Comparison of ENCODE assay signal across 17 mouse cellular contexts in the genomic region with DNA sequence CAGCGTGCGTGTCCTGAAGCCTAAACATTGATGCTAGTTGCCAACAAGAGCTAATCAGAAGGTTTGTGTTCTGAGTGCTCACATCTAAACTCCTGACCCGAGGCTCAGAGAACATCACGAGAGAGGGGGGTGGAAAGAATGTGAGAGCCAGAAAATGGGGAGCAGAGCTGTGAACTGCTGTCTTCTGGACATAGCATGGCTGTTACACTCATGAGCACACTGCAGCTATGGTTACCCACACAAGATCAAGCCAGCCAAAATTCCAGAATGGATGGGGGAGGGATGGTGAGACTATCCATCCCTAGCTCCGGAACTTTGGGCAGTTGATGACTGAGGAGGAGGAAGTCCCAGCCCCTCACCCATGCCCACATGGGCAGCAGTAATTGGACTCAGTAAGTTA. TPM values are rescaled to one million over a fixed set of nuclear protein-coding genes. Genes with fewer than 3 reads are reported as not detected.
DNase-seq lines count a peak whose midpoint lies in the region; ATAC-seq and TF ChIP-seq lines count a peak whose summit lies in the region.
"Had no signal": no experiment of that assay in that cellular context is flagged by ENCODE, and none has a peak within 500 bp of the region (broad histone marks: within the 10 kb centered on the region; RNA-seq: fewer than 3 reads in every experiment).

No protein-coding gene starts in this region.

- 50% methylated on average over 5 of the region's 5 CpGs for WGBS in heart, postnatal 0 days

- CTCF ChIA-PET in Patski (lab: Charles Lee), result interaction anchor here (1.2 kb wide), 1 partner anchor 14 kb away, joined by 4 read pairs; no protein-coding TSS in a partner anchor

- peaks cover 10% of the 10 kb centered on the region; the same call in 1 of the 2 replicates for H3K4me1 ChIP-seq in heart, postnatal 0 days (ENCODE audit: control insufficient read depth, insufficient read depth)
- H3K4me1 ChIP-seq: midbrain, embryonic 10.5 days had no signal

- POLR2A ChIA-PET in Patski (lab: Charles Lee), result no interaction called here

- no peak overlapping the region for H3K9ac ChIP-seq in heart, postnatal 0 days (replicated peaks; ENCODE audit: low read depth, low read length)
- H3K9ac ChIP-seq: limb, embryonic 13.5 days; neural tube, embryonic 15.5 days had no signal

- DNase-seq in heart, postnatal 0 days (ENCODE audit: low spot score), result no peak
- no peak for DNase-seq in heart, postnatal 4 days
- no peak for DNase-seq in Patski (ENCODE audit: low read depth, low spot score)
- peak; percentile 39 for DNase-seq in kidney, postnatal 10 days
- peak; percentile 63 for DNase-seq in lung, postnatal 36 days
- no peak for DNase-seq in right cerebral cortex, adult 18-20 months
- DNase-seq in ovary, postnatal 10 days (ENCODE audit: low spot score), result no peak
- DNase-seq in cerebellum, postnatal 10 days, result no peak
- DNase-seq: B cell, adult 2 months; cerebellum, adult 2 months; gastrocnemius, postnatal 36 days; retina, postnatal 1 day had no signal

- H3K4me2 ChIP-seq in heart, postnatal 0 days (ENCODE audit: low read depth, low read length), result no peak overlapping the region
- H3K4me2 ChIP-seq: limb, embryonic 13.5 days; neural tube, embryonic 15.5 days had no signal

- H3K27ac ChIP-seq in heart, postnatal 0 days (ENCODE audit: low read depth), result no peak overlapping the region
- H3K27ac ChIP-seq: limb, embryonic 13.5 days; midbrain, embryonic 10.5 days; neural tube, embryonic 15.5 days had no signal

- no peaks in the 10 kb centered on the region for H3K27me3 ChIP-seq in heart, postnatal 0 days (ENCODE audit: control insufficient read depth, insufficient read depth, low read length)
- no peaks in the 10 kb centered on the region for H3K27me3 ChIP-seq in Patski
- H3K27me3 ChIP-seq: neural tube, embryonic 15.5 days had no signal

- no peaks in the 10 kb centered on the region for H3K36me3 ChIP-seq in heart, postnatal 0 days (replicated peaks; ENCODE audit: control insufficient read depth, insufficient read depth, low read length)
- H3K36me3 ChIP-seq: midbrain, embryonic 10.5 days; neural tube, embryonic 15.5 days had no signal

- in situ Hi-C loops in Patski (cut with MboI; ENCODE audit: low pct_unique_long_range_greater_than_20kb), result no loop called here

- ATAC-seq in heart, postnatal 0 days (ENCODE audit: insufficient read depth, low read depth), result peak; percentile 34; the same call in 1 of the 2 replicates
- ATAC-seq in Patski, result peak; percentile 47
- ATAC-seq: hindbrain, embryonic 16.5 days had no signal

- H3K4me3 ChIP-seq in heart, postnatal 0 days (ENCODE audit: low read depth, low read length), result no peak overlapping the region
- H3K4me3 ChIP-seq: limb, embryonic 13.5 days; midbrain, embryonic 10.5 days; neural tube, embryonic 15.5 days had no signal

- TF ChIP-seq EP300 in heart, postnatal 0 days (IDR thresholded peaks at IDR 0.05; ENCODE audit: low read depth), result no peak

- no peaks in the 10 kb centered on the region for H3K9me3 ChIP-seq in heart, postnatal 0 days (replicated peaks; ENCODE audit: control insufficient read depth, low read length)
- H3K9me3 ChIP-seq: limb, embryonic 13.5 days; midbrain, embryonic 10.5 days; neural tube, embryonic 15.5 days had no signal

- no peak for TF ChIP-seq CTCF in heart, postnatal 0 days (IDR thresholded peaks at IDR 0.05; ENCODE audit: low read depth)
- no peak for TF ChIP-seq CTCF in Patski (IDR thresholded peaks at IDR 0.05)

RNA-seq across cellular contexts. Expression of a gene that starts 24.8 kb away (rescaled TPM):
- not detected in 2 replicates for total RNA-seq in heart, postnatal 0 days (2014; rRNA removed; ENCODE audit: low replicate concordance)
- polyA plus RNA-seq in heart, postnatal 0 days (2015; fragmentation: Nextera tagmentation; extraction: Ambion mirVana), result 0.42 and 0.51 TPM in 2 replicates
- under 1 TPM; 0.57 to 0.65 TPM for total RNA-seq in heart, postnatal 4 days (2021)
- polyA plus RNA-seq in Patski (2021), result 0.27 TPM
- polyA plus RNA-seq: liver, embryonic 16.5 days had no signal

RNA-seq across cellular contexts. Expression of a gene that starts 27.7 kb away (rescaled TPM):
- total RNA-seq in heart, postnatal 0 days (2014; rRNA removed; ENCODE audit: low replicate concordance), result 101 and 127 TPM in 2 replicates
- 11.7 and 12.7 TPM in 2 replicates for polyA plus RNA-seq in heart, postnatal 0 days (2015; fragmentation: Nextera tagmentation; extraction: Ambion mirVana)
- total RNA-seq in heart, postnatal 4 days (2021), result 100 to 1,000 TPM; 223 to 241 TPM
- 25.5 TPM for polyA plus RNA-seq in Patski (2021)

Comparison
In these comparisons a context has a peak if more than half of its experiments do, and no peak if none do; other contexts are left out.
1. DNase-seq: peak in kidney, postnatal 10 days (single experiment) and lung, postnatal 36 days (single experiment); none in heart, postnatal 0 days (single experiment), heart, postnatal 4 days (single experiment), Patski (single experiment), right cerebral cortex, adult 18-20 months (single experiment), ovary, postnatal 10 days (single experiment) and cerebellum, postnatal 10 days (0 of 2).